Mouse (Mus musculus) cerebellum, postnatal 14 days (tissue): ENCODE measurements around the gene Sinhcaf.
"Not testable (repeated sequence)": the region's sequence is repeated elsewhere in the genome, so short reads cannot be mapped to it uniquely, and the experiment has no call there.

Source experiments
- DNase-seq, 2 experiments: peaks; one replicate each; pipeline ENCODE4 v3.0.0; 2021; ENCODE audit warnings: mixed read lengths in 2 of 2

The Sinhcaf gene

DNA sequence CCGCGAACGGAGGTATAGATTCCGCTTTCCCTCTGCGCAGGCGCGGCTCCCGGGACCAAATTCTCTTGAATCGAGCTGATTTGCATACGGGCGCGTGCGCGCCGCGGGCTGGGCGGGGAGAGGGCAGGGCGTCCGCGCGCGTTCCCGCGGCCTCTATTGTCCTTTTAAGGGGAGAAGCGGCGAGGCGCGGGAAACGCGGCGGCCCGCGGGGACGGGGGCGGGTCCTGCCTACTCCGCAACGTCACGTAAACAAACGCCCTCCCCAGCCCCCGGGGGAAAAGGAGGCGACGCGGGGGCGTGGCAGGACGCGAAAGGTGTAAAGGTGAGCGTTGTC, at the start of gene Sinhcaf:
TSS of gene Sinhcaf (minus strand) at position 59 of the 334 bp plus-strand sequence.
- DNase-seq: peak; percentile 94 to 98

DNA sequence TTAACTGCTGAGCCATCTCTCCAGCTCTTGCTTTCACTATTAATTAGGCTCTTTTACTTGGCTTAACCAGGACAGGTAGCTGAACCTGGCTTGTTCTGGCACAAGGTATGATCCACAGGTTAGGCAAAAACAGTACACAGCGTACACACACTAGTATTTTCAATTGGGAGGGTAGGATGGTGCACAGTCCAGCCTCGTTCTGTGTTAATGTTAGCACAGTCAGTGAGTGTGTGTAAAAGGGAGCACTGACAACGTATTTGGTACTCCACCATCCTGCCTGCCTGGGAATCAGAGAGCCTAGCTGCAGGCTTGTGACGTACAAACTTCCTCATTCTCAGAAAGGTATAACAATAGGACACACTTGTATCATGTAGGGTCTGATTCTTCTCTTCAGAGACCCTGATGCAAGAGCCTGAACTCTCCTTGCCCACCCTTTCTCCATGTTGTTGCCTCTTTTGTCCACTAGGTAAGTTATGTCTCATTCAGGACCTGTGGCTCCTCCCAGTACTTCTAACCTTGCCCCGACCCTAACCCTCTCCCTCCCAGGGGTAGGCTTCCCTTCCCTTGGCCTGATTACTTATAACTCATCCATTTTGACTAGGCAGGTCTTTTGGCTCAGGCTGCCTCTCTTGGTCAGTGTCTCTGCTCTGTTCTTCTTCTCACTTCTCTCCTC, 48.2 kb upstream of the Sinhcaf start:
- no peak for DNase-seq

DNA sequence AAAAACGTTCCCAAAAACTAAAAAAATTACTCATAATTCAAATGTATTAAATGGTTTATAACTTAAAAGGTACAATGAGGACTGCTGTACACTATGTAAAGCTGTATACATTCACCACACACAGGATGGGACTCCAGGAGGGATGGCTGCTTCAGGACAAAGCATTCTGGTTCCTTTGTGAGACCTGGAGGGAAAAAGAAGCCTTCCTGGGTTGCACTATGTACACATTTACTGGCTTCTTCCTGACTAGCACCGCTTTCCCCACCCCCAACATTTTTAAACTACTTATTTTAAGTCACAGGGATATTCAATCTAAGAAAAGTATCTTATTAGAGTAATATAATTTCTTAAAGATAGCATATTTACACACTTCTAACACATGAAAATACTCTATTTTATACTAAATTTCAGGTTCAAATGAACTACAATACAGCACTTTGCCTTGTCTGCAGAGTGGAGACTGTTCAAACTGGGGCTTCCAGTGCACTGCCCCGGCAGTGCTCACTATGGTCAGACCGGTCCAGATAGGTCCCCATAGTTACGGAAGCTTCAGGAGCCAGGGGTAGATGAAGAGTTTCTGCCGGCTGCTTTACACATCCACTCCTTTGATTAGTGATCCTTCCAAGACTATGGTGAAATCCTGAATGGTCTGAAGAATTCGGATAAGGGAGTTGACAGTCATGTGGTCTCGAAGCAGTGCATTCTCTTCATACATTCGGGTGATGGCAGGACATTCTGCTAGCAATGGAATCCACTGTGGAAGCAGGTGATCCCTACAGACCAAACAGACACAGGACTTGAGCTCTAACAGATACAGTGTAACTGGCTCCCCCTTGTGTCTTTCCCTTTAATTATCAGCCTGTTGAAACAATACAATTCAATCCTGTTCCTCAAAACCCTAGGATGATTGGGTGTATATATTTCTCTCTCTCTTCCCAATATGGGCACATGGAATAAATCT, 47.1 kb upstream of the Sinhcaf start:
- DNase-seq: peak in 1 of 2 experiments; percentile 16

DNA sequence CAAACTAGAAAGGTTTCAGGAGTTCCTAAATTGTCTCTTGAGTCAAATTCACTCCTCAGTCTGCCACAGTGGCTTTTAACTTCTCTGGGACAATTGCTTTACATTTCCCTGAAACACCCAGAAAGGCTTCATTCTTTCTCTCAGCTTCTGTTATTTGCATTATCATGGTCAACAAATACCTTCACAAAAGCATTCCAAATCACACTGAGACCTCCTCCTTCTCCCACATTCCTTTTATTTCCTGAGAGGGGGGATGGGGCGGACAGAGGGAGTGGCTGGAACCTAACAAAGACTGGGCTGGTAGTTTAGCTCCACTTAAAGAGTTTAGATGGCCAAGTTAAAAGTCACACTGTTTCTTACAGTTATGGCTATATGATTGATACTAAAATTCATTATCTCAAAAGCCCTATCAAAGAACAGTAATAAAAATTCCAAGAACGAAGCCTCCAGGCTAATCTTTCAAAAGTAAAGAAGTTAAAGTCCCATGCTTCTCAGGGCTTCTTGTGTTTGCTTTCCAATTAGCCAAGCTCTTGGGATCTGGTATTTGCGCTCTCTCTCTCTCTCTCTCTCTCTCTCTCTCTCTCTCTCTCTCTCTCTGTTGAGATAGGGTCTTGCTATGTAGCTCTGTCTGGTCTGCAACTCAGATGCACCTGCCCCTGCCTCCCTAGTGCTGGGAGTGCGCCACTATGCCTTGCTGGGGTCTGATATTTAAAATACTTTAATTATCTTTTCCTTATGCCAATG, 46.3 kb upstream of the Sinhcaf start:
- no peak for DNase-seq

DNA sequence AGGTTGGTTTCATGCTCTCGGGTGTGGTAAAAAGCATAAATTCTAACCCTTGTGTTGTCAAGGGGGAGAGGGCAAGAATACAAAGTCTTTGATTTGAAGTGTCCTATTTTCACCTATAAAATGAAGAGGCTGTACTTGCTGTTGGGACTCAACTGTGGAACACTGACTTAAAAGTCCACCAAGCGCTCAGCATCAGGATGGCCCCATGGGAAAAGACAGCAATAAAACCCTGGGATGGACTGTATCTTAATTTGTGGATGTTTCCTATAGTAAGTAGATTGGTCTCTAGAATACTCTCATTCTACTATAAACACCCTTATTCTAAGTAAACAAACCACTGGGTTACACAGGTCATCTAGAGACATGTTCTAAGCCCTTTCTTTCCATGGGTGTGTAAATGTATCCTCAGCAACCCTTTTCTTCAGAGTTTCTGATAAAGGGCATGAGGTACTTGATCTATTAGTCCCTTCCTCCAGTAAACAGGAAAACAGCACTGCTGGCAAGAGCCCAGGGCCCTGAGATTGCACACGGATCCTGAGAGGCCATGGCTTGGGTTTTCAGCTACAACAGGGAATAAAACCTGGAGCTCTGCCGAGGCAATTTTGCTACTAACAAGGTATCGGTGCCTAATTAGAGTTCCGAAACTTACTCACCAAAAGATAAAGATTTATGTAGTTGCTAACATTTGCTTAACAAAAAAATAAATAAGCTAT, 45.5 kb upstream of the Sinhcaf start:
- no peak for DNase-seq

DNA sequence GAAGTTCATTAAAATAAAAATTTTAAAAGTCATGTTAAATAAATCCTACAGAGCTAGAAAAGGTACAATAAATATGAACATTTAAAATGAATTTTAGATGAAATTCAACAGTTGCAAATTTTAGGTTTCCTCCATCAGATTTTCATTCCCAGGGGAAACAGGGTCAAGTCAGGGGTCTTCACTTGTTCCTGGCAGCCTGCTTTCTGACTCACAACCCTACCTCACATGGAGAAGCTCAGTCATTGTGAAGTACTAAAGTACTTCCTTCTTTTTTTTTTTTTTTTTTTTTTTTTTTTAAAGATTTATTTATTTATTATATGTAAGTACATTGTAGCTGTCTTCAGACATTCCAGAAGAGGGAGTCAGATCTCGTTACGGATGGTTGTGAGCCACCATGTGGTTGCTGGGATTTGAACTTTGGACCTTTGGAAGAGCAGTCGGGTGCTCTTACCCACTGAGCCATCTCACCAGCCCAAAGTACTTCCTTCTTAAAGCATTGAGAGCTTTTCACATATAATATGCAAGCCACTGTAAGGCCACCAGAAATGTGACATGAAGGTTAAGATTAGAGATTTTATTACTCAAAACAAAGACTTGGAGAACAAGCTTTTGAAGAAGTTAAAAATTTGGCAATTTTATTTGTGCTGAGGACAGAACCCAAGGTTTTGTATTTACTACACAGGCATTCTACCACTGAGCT, 43.7 kb upstream of the Sinhcaf start:
- DNase-seq: not testable (repeated sequence)

DNA sequence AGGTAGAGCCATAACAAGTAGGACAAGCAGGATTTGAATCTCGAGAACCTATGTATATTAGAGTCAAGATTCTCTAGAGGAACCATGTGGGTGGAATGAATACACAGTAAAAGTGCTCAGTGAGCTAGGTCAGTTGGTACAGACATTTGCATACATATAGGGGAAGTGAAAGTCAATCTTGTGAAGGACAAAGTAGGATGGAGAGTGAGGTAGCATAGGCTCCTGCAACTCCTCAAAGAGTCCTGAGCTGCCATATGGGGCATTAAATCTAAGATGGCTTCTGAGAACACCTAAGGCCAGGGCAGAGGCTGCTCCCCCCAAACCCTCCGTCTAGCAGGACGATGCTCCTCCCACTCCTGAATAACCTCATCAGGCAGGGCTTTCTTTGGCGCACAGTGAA, 39.7 kb upstream of the Sinhcaf start:
- DNase-seq: no peak

DNA sequence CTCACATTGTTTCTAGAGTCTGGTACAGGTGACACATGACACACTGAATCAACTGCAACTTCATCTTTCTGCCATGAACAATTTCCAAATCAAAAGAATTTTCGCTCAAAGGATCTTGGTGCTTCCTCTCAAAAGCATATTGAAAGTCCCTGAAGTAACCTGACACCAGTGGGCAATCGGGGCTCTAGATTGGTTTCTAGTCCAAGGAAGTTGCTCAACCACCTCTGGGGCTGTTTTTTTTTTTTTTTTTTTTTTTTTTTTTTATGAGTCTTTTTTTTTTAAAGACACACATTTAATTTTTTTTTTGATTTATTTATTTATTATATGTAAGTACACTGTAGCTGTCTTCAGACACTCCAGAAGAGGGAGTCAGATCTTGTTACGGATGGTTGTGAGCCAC, 34.2 kb upstream of the Sinhcaf start:
- no peak for DNase-seq

DNA sequence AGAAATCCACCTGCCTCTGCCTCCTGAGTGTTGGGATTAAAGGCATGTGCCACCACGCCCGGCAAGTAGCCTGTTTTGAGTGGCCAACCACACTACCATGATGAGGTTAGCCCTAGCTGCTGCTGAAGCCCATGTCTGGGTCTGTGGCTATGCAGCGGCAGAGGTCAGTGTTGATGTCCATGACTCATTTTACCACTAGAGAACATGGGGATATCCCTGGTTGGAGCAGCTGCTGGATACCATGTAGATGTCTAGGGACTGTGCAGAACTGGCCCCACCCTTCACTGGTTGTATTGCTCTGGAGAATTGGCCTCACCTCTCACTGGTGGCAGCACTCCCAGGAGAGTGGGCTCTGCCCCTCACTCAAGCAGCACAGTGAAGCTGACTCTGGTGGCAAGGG, 28.8 kb upstream of the Sinhcaf start:
- no peak for DNase-seq

DNA sequence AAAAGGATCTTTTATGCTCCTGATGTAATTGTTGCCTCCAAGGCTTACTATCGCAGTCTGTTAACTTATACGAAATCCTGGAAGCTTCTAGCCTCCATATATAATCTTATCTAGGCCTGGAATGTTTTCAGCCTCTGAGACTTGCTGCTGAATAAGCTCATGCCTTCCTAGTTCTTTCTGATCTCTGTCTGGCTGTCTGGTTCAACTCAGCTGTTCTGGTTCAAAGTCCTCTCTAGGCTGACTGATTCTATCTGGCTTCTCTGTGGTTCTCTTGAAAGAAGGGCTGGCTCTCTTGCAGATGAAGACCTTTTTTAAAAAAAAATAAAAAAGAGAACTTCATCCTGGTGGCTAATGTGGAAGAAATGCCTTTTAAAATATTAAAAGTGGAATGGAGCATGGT, 26.6 kb upstream of the Sinhcaf start:
- no peak for DNase-seq

DNA sequence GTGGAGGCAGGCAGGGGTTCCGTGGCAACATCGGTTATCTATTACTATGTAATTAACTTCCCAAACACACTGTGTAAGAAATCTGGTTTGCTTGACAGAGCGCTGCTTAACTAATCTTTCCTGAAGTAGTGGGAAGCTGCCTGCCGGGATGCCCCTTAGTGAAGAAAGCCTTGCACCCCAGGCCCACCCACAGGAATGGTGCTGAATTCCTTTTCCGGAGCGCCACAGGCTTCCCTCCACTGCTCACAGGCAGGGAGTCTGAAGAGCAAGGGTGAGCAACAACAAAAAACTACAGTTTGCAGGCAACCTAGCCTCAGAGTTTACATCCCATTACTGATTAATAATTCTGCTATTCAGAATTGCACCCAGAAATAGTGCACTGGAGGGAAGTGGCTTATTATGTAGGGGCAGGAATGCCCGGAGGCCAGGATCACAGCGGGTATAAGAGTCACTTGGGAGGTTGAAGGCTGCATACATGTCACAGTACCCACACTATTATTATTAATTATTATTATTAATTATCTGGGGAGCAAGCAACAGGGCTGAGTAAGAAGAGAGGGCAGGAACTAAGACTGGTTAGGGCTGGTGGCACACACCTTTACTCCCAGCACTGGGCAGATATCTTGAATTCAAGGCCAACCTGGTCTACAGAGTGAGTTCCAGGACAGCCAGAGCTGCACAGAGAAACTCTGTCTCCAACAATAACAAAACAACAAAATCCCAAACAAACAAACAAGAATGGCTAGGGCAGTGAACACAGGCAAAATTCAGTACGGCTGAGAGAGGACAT, 26.0 kb upstream of the Sinhcaf start:
- DNase-seq: no peak

DNA sequence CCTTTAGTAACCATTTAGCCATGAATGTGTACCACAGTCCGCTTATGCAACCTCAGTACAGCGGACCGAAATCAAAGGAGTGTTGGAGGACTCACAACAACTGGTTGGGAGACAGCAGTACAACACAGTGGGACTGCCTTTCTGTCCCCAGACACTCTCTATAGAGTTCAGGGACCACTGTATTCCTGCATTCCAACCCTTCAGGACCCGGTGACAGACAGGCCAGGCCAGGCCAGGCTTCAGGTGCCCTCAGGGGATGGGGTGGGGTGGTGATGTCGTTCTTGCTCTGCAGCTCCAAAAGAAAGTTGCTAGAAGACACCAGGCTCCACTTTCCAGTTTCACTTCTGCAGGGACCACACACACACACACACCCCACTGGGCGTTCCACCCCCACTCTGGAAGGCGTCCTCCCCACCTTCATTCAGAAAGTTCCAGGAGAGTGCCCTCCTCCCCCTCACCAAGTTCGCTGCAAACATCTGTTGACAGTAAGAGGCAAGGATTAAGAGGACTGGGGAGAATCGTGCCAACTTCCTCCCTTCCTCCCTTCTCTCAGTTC, 25.2 kb upstream of the Sinhcaf start:
- DNase-seq: no peak

DNA sequence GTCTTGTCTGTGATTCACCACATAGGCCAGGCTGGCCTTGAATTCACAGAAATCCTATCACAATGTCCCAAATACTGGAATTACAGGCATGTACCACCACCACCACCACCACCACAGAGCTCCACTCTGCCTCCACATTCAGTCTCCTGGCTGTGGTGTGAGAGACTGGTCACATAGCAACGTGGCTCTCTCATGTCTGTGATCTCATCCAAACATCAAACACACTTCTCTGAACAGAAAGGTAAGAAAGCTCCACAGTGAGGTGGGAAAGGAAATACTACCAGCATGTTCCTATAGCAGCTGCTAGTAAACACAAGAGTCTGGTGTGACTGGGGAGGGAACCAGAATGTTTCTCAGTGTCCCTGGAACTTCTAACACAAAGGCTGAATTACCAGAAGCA, 15.0 kb upstream of the Sinhcaf start:
- DNase-seq: no peak

DNA sequence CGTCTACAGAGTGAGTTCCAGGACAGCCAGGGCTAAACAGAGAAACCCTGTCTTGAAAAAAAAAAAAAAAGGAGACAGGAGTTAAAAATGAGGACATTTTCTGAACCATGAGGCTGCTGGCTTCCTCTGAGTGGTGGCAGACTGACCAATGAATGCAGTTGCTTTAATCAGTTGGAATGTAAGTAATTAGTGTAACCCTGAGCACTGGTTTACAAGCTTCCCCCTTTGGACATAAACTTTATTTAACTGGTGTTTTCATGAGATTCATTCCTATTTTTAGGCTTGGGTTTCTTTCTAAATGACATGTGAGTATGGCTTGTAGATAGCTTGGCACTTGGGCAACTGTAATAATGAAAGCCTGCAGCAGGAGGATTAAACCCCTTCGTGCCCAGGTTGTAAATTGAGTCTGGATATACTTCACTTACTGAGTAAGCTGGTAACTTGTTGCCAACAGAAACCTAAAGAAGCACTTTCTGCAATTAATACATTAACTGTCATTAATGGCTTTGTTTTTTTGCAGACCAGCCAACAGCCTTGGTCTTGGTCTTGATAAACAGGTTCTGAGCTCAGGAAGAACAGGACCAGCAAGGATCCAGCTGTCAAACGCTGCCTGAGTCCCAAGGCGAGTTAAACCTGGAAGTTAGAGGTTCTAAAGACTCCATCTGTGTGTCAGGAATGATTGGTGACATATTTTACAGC, 13.4 kb upstream of the Sinhcaf start:
- DNase-seq: no peak

DNA sequence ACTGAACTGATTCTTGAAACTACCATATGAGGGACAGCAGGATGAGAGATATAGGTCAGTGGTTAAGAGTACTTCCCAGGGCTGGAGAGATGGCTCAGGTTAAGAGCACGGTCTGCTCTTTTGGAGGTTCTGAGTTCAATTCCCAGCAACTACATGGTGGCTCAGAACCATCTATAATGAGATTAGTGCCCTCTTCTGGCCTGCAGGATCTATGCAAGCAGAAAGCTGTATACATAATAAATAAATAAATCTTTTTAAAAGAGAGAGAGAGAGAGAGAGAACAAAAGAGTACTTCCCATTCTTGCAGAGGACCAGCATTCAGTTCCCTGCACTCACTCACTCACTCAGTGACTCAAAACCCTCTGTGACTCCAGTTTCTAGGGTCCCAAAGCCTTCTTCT, 12.4 kb upstream of the Sinhcaf start:
- no peak for DNase-seq

DNA sequence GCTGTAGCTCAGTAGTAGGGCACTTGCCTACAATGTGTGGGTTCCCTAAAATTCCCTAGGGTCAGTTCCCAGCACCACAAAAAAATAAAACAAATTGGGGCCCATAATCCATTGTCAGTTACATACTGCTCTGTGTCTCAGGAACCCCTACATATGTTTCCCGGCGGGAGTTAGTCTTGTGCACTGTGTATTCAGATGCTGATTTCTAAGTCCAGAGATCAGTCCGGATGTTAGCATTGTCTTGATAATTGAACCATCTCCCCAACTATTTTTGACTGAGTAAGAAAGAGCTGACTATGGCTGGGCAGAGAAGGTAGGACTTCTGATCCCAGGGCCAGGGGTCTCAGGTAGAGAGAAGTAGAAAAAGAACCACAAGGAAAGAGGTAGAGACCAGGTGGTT, 10.8 kb upstream of the Sinhcaf start:
- no peak for DNase-seq

DNA sequence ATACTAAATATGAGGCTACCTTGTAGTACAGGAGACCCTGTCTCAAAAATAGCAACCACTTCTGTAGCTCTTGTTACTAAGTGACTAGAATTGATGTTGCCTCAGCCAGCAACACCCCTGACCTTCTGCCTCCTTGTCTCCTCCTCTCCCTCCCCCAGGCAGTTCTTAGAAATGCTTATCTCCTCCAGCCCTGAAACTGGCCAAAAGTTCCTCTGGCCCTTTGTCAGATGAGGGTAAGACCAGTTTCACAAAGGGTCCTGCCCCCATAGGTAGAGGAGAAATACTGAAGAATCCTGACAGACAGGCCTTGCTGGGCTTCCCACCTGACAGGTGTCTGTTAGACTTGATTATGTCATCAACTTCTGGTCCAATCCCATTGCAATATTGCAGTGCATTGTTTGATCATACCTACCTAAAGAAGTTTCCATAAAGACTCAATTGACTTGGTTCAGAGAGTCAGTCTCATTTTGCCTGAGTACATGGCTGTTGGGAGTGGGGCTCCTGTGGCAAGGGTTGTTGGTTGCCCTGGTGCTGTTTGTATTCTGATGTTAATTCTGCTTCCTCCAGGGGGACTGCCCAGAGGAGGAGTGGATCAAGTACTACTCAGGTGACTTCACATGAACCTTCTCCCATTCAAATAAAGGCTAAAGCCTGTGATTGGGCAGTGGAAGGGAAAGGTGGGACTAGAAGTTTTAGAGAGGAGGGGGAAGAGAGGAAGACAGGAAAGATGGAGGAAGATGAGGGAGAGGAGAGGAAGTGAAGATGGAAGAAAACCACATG, 9.6 kb upstream of the Sinhcaf start:
- no peak for DNase-seq

DNA sequence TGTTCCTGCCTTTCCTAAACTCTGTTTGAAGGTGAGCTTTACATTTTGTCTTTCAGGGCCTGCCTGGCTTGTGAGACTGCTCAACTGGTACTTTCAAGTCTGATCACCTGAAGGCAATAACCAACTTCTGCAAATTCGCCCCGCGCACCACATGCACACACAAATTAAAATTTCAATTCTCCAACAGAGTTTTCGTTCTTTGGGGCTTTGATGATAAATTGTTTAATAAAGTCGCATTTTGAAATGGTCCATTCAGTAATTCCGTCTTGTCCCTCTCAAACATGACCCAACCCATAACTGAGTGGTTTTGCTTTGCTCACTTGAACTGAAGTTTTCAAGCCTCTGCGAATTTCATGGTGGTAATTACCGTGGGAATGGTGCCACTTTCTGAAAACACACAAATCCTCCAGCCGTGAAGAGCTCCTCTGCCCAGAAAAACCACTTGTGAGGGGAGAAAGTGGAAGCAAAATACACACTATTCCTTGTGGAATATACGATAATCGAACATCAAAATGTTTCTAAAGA, 676 bp upstream of the Sinhcaf start:
- no peak for DNase-seq
